Mouse (Mus musculus): Measurements from ENCODE around the gene Abhd17c.

Gene Abhd17c

DNA sequence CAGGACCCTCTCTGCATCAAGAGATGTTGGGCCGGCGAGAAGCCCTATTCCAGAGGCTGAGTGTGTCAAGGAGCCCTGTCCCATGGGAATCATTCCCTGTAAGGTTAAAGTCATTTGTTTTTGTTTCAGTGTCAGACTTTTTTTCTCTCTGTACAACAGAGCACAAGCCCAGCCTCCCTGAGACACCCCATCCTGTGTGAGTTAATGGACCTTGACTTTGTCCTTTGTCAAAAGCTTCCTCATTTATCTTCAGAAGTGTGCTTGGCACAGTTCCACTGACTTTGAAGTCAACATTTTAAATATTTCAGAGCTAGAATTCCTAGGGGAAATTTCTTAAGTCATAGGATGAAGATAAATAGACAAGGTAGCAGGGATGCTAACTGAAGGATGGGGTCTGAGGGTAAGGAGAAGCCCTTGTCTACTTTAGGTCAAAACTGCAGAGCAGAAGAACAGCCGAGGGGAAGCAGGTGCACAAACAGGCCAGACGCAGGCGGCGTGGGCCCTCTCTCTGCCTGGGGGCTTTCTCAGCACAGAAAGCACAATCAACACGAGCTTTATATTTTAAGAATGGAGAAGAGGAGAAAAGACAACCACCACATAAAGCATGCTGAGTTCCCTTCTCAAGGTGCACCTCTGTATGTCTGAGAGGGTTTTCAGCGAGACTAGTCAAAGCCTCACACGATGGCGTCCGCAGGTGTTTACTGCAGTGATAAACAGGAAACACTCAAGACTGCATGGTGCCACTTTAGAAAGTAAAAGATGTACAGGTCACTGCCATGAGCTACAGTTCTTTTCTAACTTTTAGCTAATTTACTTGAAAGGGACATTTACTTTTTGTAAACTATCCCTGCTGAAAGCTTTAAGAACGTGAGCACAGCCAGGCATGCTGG, 32.2 kb downstream of the Abhd17c start:
- no peak for DNase-seq (ENCODE audit: low read depth in 1 of 2, low spot score in 2 of 2)

DNA sequence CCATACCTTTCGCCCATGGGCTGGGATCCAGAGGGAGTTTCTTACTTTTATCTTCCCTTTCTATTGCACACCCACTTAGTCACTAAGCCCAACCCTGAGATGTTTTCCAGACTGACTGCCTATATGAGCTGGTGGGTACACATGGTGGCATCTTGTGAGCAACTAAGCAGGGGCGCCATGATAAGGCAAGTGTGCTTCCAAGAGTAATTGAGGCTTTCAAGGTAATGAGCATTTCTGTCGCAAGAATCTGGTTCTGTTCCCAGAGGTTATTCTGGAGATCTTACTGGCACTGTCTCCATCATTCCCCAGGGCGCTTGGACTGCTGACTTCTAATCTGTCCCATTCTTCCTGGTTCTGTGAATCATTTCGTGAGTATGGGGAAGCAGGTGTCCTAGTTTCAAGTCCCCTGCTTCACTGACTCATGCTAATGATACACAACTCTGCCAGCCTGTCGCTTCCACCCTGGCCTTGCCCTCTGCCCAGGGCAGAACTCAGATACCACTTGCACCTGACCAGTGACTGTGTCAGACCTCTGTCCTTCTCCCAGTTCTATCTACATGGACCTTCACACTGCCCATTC, 34.1 kb downstream of the Abhd17c start:
- no peak for DNase-seq (ENCODE audit: low read depth in 1 of 2, low spot score in 2 of 2)

DNA sequence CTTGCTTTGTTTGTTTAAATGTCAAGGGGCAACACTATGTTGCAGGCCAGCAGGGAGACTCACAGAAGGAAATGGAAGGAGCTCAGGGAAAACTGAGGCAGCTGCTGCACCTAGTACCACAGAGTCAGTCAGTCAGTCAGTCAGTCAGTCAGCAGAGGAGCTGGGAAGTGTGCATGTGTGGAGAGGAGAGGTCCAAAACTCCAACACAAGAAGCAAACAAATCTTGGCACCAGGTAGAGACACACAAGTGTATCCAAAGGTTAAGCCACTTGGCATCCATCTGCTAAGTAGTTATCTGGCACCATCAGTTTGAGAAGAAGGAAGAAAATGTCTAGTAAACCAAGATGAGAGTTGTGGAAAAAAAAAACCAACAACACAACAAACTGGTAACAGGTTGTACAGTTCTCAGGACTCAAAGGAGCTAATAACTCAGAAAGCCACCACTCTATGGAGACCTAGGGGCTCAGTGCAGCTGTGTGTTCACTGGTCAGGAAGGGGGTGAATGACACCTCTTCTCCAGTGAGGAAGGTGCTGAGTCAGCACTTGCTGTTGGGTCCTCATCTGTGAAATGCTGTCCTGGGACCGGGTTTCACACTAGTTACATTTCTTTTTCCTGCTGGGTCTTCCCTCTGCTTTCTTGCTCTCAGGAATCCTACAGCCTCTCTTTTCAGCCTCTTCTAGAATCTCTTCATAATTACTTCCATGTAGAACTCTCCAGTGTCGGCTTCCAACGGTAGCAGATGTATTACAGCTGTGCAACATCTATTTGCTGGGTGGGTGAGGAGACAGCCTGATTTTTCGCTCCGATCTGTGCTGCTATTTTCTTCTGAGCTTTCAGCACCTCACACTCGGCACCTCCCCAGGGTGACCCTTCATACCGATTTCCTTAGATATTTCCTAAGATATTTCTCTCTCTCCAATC, 34.8 kb downstream of the Abhd17c start:
- no peak for DNase-seq (ENCODE audit: low read depth in 1 of 2, low spot score in 2 of 2)

DNA sequence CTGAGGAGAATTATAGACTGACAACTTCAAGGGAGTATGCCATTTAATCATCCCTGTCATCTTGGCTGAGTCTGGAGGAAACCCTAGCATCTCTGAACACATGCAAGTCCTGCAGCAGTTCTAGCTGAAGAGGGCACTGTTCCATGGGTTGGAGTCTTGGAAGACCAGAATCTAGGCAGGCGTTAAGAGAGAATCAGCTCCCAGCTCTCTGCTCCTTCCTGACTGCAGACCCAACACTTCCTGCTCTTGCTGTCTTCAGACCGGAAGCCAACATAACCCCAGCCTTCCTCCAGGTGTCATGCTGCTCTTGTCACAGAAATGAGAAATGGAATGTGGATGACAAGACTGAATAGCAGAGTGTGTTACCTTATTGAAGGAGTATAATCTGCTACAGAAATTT, 36.3 kb downstream of the Abhd17c start:
- DNase-seq (ENCODE audit: low read depth in 1 of 2, low spot score in 2 of 2), result no peak

DNA sequence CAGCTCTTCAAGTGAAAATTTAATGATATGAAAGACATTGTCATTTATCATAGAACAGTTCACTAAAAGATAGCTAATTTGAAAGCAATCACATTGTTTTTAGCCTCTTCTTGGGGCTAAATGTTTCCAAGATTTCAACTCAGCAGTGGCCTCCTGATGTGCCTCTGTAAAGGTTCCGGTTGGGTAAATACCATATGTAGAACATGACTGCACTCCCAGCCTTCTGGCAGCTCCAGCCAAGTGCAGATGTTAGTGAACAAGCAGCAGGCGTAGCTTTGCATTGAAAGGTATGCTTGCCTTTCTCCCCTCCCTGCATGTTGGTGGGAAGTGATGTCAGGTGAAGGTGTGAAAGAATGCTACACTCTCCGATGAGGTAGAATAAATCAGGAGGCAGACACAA, 36.9 kb downstream of the Abhd17c start:
- DNase-seq (ENCODE audit: low read depth in 1 of 2, low spot score in 2 of 2), result no peak

DNA sequence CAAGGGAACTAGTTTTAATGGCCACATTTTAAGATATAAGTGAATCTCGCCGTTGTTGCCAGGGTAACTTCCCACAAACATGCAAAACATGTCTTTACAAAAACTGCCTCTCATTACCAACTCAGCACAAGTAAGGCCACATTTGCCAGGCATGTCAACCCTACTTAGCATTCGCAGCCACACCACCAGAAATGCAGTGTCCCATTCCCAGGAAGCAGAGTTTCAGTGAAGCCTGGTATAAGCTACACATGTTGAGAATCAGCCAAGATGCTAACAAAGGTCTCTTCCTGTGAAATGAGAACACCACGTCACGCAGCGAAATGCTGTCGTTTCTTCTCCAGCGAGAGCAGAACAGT, 38.7 kb downstream of the Abhd17c start:
- DNase-seq (ENCODE audit: low read depth in 1 of 2, low spot score in 2 of 2), result no peak

DNA sequence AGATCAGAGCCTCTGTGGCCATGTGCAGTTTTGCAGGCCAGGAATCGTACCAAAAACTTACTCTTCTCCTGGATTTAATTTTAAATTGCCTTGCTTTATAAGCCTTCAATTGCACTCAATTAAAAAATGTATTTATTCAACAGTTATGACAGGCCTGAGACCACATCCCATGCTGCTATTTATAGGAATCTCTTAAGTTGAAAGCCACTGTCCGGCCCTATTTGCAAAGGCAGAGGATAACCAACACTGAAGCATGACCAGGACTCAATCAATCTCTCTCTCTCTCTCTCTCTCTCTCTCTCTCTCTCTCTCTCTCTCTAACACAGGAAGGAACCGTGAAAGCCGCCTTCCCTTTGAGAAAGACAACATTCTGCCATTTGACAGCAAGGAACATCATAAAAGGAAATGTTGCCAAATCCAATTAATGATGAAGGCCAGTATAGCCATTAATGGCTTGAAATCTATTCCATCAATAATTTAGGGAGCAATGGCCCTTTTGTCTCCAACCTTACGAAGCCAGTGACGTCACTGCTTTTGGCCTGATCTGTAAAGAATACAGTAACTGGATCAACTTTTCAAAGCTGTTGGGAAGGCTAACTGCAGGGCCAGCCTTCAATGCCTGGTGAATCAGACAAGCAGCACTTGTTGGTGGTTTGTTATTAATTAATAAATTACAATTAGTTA, 39.2 kb downstream of the Abhd17c start:
- no peak for DNase-seq (ENCODE audit: low read depth in 1 of 2, low spot score in 2 of 2)

DNA sequence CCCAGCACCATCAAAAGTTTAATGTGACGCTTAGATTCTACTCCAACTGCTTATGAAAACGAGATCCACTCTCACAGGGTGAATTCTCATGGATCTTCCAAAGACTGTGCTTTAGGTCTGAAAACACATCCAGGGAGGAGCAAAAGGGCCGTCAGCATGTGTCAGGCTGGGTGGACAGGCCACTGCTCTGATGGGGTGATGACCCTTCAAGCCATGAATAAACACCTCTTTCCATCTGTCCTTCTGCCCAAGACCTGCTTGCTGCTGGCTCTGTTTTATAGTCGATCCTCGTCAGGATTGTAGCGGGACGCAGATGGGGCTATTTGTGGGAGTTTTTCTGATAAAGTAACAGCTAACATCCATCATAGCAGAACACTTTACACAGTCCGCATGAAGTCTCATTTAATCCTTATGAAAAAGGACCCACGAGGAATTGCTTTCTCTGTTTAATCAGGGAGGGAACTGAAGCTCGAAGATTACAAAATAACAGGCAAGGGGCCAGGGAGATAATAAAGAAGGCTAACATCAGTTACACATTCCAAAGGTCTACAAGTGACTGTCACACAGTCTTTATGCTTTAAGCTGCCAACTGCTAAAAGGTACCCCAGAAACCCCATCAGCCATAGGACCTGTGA, 39.9 kb downstream of the Abhd17c start:
- DNase-seq (ENCODE audit: low read depth in 1 of 2, low spot score in 2 of 2), result no peak

DNA sequence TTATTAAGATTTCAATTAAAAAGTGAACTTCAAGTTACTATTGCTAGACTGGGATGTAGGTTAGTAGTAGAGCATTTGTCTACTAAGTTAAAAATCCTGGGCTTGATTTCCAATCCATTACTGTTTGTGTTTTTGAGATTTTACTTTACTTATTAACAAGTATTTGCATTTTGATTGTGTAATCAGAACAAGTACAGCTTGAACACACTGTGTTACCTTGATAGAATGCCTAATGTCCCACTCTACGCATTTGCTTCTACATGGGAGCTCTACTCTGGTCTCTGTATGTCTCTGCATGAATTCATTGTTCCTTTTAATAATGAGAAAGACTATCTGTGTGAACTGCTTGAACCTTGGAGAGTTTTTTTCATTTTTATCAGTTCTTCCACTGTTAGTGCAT, 44.8 kb downstream of the Abhd17c start:
- no peak for DNase-seq (ENCODE audit: low read depth in 1 of 2, low spot score in 2 of 2)

DNA sequence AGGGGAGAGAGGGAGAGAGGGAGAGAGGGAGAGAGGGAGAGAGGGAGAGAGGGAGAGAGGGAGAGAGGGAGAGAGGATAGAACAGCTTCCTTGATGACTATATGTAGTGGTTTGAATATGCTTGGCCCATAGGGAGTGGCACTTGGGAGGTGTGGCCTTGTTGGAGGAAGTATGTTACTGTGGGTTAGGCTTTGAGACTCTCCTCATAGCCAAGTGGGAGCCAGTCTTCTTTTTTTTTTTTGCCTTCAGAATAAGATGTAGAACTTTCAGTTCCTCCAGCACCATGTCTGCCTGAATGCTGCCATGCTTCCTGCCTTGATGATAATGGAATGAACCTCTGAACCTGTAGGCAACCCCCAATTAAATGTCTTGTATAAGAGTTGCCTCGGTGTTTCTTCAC, 49.1 kb downstream of the Abhd17c start:
- no peak for DNase-seq (ENCODE audit: low read depth in 1 of 2, low spot score in 2 of 2)

DNA sequence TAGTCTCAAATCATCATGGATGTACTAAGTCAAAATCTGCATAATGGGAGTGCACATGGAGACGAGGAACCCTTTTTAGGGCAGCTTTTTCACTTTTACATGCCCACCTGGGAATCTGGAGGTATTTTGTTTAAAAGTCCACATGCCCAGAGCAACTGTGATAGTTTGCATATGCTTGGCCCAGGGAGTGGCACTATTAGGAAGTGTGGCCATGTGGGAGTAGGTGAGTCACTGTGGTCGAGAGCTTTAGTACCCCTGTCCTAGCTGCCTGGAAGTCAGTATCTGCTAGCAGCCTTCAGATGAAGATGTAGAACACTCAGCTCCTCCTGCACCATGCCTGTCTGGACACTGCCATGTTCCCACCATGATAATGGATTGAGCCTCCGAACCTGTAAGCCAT, 51.0 kb downstream of the Abhd17c start:
- no peak for DNase-seq (ENCODE audit: low read depth in 1 of 2, low spot score in 2 of 2)

DNA sequence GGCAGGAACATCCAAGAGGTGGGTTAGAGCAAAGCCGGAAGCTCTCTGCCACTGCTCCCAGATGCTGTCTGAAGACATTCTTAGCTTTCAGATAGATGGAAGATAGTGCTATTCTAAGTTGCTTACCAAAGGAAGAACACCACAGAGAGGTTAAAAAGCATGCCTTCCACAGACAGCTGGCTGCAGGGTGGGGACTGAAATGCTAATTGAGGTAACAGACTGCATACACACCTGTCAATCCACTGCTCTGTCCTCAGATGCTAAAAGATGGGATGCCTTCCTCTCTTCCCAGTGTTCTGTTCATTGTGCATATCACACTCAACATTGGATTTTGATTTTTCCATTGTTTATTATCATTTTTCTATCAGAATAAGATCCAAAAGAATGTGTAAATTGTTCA, 53.6 kb downstream of the Abhd17c start:
- DNase-seq (ENCODE audit: low read depth in 1 of 2, low spot score in 2 of 2), result no peak

DNA sequence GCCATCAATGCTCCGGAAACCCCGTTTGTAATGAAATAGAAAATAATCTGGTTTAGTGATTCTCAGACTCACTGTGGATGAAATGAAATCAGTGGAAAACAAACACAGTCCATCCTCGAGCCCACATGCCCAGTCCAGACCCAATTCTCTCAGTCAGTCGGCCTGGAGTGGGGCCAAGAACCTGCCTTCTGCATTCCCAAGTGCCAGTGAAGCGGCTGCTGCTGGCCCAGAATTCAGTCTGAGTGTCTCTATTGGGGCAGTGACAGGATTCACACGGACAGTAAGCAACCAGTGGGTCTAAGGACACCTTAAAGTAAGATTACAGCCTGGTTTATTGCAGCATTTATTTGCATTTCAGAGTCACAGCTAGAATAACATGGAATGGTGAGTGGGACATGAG, 55.2 kb downstream of the Abhd17c start:
- no peak for DNase-seq (ENCODE audit: low read depth in 1 of 2, low spot score in 2 of 2)

DNA sequence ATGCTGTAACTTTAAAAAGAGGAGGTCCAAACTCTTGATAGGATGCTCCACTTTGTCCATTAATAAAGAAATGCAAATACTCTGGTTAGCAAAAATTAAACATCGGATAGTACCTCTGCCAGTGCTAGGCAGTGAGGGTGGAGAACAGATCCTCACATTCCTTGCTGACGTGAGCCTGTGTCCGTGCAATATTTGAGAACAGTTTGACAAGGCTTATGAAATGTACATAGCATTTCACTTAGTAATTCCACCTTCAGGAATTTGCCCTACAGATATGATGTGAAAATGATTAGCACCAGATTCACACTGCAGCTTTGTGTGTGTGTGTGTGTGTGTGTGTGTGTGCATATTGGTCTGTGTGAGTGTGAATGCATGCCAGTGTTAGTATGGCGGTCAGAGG, 60.9 kb downstream of the Abhd17c start:
- DNase-seq (ENCODE audit: low read depth in 1 of 2, low spot score in 2 of 2), result no peak

DNA sequence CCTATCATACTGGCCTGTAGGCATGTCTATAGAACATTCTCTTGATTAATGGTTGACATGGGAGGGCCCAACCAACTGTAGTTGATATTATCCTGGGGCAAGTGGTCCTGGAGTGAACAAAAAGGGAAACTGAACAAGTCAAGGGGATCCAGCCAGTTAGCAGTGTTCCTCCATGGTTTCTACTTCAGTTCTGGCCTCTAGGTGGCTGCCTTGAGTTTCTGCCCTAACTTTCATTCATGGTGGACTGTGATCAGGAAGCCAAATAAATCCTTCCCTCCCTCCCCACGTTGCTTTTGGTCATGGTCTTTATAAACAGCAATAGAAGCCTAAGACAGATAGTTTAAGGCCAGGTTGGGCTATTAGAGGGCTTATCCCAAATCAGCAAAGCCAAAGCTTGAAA, 61.9 kb downstream of the Abhd17c start:
- DNase-seq (ENCODE audit: low read depth in 1 of 2, low spot score in 2 of 2), result no peak

DNA sequence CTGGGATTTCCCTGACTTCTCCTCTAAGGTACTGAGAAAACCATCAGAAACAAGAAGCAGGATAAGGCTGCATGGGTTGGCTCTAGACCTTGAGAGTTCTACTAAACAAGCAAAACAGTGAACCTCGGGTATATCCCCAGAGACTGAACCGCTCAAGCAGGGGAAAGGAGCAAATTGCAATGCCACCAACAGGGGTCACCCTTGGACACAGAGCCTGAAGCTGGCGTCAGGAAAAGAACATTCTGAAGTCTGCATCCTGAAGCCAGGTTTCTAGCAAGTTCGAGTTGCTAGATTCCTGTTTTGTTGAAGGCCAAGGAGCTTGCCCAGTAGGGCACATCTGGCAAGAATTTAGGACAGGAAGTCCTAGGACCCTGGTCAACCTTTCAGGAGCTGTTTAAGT, 62.7 kb downstream of the Abhd17c start:
- DNase-seq (ENCODE audit: low read depth in 1 of 2, low spot score in 2 of 2), result peak in 1 of 2 experiments; percentile 28

DNA sequence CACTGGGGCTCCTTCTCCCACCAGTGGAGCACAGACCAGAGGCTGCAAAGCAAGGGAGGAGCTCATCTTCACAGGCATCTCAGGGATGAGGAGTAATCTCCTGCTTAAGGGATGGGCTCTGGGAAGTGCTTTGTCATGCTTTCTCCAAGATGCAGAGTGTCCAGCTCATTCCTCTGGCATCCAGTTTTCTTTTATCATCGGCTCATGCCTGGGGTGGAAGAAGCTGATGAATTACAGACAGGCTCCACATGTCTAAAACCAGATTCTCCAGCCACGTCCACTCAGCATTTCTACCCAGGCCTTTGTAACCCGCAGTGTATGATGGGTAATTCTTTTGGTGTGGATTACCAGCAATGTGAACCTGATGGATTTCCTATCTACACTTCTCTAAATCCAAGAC, 63.5 kb downstream of the Abhd17c start:
- DNase-seq (ENCODE audit: low read depth in 1 of 2, low spot score in 2 of 2), result no peak

DNA sequence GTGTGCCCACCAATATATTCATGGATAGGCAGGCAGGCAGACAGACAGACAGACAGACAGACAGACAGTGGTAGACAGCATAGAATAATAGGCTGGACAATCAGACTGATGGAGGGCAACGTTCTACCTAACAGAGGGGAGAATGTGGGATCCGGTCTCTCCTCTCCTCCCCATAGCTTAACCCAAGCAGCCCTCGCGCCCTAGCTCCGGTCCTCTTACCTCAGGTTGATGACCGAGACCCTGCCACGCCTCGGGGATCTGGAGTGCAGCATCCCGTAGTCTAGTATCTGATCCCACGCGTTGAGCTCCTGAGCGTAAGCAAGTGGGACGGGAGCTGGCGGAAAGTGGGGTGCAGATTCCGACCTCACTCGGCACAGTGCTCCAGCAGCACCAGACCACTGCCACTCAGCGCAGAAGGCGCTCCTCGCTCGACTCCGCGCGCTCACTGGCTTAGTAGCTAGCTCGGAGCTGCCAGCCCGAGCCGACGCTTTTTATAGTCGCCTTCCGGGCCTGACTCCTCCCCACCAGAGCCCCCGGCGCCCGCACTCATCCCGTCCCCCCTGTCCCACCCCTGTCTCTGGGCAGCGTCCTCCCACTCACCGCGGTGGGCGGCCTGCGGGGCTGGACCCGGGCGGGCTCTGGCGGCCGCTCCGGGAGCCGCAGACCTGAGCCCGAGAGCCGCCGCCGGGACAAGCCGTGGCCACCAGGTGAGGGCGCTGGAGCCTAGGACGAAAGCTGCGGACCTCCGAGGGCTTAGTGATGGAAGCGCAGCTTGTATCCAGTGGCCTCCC, 65.5 kb downstream of the Abhd17c start, which contains the start of gene Cemip:
Cemip (minus strand) TSS at position 464 of the 791 bp plus-strand sequence.
- DNase-seq (ENCODE audit: low read depth in 1 of 2, low spot score in 2 of 2), result no peak

DNA sequence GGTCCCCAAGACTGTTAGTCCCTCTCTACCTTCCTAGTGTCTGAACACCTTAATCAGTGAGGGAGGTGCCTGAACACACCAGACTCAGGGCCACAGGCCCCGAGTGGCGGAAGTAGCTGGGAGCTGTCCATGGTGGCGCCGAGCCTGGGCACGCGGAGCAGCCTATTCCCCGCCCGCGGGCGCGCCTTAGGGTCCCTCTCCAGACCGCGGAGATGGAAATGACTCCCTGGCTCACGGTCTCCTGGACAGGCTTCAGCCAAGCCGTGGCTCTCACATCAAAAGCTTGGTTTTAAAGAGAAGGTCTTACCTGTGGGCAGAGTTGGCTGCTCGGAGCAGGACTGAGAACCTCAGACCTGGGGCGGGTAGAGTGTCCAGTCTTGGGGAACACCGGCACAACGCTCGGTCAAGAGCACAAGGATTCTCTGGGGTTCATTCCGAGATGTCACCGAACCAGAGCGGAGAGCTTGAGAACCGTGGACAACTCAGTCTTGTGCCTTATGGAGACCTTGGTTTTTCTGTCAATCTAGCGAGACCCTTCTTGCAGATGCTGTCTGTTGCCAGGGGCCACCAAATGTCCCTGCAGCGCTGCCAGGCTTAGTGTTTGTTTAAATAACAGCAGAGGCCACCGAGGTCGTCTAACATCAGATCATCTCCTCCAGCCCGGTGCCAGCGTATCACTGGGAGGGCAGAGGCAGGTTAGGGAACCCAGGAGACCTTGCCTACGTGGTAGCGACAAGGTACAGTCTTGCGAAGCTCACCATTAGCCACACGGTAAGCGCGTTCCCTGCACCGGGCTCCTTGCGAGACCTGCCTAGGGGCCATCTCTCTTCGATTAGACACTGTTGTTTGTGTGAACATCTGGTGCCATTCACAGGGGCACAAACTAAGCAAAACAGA, 66.4 kb downstream of the Abhd17c start:
- DNase-seq (ENCODE audit: low read depth in 1 of 2, low spot score in 2 of 2), result no peak

All from monocyte, adult 2 months (primary cell).